Mouse (Mus musculus) layer of hippocampus, adult 9-11 months (tissue): ENCODE results near the gene Arhgef25.
"Not testable (repeated sequence)": the region's sequence is repeated elsewhere in the genome, so short reads cannot be mapped to it uniquely, and the experiment has no call there.

Source experiments
- DNase-seq: peaks from one replicate; pipeline ENCODE4 v3.0.0; 2022

Gene Arhgef25

DNA sequence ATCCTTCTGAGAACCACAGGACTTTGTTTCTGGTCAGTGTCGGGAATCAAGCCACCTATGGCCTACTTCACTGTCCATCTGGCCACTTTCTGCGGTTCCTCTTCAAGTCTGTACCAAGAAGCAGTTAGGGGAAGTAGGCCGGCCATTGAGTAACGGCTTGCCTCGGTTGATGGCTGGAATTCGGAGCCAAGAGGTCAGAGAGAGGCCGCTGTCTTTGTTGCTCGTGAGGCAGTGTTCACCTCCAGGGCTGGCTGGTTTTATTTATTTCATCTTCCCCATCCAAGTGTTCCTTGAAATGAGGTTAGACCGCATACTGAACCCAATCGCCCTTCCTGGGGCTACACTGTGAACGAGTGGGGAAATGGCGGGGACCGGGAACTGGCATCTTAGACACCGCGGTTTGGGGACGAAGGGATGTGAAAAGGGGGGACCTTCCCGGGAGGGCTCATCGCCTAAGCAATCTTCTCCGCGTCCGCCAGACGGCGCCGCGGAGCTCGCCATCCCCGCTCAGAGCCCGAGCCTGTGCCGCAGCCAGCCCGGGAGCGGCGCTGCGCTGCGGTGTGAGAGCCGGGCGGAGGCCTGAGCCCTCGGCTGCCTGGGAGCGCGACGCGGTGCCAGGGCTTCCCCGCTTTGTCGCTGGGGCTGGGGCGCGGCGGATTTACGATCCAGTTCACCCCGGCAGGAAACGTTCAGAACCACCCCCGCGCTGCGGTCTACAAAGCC lies 25.1 kb downstream of the Arhgef25 start, which contains the start of gene B4galnt1:
Gene B4galnt1, plus strand, starts transcription at position 595 of the 723 bp plus-strand sequence.
- DNase-seq: peak; percentile 73

DNA sequence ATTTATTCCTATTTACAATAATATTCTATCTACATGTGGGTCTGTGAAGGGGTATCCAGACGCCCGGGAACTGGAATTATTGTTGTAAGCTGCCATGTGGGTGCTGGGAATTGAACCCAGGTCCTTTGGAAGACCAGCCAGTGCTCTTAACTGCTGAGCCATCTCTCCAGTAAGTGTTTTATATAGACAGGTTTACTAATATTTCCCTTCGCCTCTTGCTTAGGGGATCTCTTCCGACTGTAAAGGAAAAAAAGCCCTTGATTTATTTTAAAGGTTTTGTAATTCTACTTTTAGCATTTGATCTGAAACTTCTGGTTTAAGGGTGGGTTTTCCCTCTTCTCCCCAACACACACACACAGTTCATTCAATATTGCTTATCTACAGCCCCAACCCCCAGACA lies 25.7 kb downstream of the Arhgef25 start:
- no peak for DNase-seq

- DNase-seq: not testable (repeated sequence)
Measured at GRCm38 (mm10) chr10:127162771-127163261, 27.1 kb downstream of the Arhgef25 start.

DNA sequence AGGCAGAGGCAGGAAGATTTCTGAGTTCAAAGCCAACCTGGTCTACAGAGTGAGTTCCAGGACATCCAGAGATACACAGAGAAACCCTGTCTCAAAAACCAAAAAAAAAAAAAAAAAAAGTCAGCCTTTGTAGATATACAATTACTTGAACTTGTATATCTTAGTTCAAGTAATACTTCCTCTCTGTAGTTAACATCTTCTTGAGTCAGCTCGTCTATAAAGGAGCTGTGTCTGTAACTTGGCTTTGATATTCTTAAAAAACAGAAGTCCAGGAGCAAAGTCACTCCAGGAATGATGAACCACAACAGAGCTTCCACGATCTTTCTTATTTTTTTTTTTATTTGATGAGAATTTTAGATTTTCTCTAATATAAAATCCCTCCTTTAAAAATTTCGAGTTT lies 29.2 kb downstream of the Arhgef25 start:
- no peak for DNase-seq

- peak; percentile 55 for DNase-seq
Measured at GRCm38 (mm10) chr10:127160081-127160480, 29.8 kb downstream of the Arhgef25 start.

DNA sequence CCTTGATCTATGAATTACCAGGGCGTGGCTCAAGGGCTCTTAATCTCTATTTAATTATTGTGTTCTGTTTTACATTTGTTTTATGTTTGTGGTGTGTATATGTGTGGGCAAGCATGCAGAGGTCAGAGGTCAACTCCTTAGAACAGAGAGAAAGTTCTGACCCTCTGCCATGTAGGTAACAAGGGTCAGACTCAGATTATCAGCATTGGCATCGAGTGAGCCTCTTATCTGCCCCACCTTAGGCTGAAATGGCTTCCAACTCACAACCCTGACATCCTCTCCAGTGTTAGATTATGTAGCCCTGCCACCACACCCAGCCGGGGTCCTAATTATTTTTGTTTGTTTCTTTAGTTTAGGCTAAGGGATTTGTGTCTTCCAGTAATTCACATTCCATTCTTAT lies 31.4 kb downstream of the Arhgef25 start:
- no peak for DNase-seq

DNA sequence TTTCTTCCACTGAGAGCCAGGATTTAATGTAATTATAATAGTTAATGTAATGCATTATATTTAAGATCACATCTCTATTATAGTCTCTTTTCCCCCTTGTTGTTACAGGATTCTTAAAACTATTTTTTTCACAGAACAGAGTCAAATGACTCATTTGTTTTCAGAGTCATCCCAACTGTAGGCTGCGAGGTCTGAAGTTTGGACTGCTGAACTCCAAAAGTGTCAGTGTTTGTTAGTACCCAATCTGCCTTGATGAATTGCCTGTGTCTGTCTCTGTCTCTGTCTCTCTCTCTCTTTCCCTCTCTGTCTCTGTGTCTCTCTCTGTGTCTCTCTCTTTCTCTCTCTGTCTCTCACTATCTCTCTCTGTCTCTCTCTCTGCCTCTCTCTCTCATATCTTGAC lies 33.4 kb downstream of the Arhgef25 start:
- no peak for DNase-seq

DNA sequence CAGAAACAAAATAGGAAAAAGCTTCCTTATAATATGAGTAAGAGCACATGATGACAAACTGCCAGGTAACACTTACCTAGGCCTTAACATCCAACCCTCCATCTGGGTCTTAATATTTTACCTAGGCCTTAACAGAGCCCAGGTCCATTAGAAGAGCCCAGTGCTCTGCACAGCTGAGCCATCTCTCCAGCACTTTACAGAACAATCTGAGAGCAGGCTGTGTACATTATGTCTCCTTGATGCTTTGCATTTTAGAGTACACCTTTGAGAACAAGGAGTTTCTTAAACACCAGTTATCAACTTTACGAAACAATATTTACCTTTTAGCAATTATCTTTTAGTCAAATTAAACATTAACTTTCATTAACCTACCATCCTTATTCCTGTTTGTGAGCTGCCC lies 33.8 kb downstream of the Arhgef25 start:
- no peak for DNase-seq

- DNase-seq: no peak
Measured at GRCm38 (mm10) chr10:127154652-127155051, 35.2 kb downstream of the Arhgef25 start.

DNA sequence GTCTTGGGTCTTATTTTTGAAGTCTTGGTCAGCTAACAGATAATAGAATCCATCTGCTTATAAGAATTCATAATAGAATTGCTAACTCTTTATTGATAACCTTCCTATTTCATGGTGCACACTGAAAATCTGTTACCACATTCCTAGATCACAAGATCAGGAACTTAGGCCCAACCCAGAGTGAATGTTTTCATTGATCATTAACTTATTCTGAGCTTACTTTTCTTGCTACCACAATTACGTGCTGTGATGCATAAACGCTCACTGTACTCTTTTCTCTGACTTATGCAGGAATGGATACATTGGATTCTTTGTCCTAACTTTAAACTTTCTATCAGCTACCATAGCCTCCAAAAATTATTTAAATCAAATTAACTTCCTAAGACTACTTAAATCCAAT lies 35.6 kb downstream of the Arhgef25 start:
- no peak for DNase-seq

- no peak for DNase-seq
Measured at GRCm38 (mm10) chr10:127153323-127153722, 36.6 kb downstream of the Arhgef25 start.

DNA sequence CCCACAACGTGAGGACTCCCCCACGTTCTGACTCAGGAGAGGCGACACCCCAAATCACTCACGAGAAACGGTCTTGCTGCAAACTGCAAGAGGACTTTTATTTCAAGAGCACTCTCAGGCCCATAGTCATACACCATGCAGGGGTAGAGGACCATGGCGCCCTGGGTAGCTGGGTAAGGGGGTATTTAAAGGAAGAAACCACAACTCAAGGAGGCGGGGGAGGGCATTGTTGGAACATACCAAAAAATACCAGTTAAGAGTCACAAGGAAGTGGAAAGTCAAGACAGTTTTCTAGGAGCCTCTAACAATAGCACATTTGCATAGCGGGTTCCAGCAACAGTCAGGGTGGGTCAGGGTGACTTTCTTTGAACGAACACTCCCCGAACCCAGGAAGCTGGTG lies 37.3 kb downstream of the Arhgef25 start:
- not testable (repeated sequence) for DNase-seq

GRCm38 (mm10) chr10:127151233-127151632 lies 38.6 kb downstream of the Arhgef25 start:
- not testable (repeated sequence) for DNase-seq

DNA sequence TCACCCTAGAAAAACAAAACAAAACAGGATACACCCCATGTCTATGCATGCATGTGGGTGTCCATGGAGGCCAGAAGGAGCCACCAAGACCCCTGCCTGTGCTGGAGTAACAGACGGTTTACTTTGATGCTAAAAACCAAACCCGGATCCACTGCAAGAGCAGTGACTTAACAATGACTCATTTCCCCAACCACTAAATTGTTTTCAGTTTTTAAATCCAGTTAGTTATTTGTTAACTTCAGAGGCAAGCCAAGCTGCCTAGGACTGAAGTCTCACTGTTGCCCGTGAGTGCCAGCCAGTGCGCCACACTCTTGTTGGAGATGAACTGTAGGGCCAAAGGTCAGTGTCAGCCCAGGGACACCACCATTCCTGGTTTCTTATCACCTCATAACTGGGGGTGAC lies 39.4 kb downstream of the Arhgef25 start:
- DNase-seq: no peak

DNA sequence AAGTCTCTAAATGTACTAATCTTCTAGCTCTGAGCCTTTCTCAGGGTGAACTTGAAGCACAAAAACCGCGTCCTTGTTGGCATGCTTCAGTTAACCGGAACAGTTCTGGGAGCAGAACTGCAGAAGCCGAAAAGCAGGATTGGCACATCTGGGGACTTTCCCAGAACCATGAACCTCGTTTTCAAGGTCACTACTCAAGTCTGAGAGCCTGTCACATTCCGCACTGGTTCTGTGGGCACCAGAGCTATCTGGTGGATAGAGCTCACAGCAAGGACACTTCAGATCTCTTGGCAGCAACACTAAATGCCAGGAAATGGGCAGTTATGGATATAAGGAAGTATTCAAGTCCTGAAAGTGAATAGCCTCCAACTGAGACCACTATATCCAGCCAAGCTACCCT lies 42.7 kb downstream of the Arhgef25 start:
- DNase-seq: no peak

DNA sequence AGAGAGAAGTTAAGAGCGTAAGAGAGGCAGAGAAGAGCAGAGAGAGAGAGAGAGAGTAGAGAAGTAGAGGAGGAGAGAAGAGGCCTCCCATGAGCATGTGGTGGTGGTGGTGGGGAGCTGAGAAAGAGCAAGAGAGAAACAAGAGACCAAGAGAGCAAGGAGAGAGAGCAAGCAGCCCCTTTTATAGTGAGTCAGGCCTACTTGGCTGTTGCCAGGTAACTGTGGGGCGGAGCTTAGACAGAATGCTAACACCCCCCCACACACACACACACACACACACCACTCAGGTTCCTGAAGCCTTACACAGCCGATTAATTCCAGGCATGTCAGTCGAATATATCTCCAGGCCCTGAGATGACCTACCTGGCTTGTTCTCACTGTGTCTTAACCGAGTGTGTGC lies 44.6 kb downstream of the Arhgef25 start:
- no peak for DNase-seq

- no peak for DNase-seq
Measured at GRCm38 (mm10) chr10:127144536-127144935, 45.3 kb downstream of the Arhgef25 start.

GRCm38 (mm10) chr10:127143228-127143627 lies 46.7 kb downstream of the Arhgef25 start:
- no peak for DNase-seq

DNA sequence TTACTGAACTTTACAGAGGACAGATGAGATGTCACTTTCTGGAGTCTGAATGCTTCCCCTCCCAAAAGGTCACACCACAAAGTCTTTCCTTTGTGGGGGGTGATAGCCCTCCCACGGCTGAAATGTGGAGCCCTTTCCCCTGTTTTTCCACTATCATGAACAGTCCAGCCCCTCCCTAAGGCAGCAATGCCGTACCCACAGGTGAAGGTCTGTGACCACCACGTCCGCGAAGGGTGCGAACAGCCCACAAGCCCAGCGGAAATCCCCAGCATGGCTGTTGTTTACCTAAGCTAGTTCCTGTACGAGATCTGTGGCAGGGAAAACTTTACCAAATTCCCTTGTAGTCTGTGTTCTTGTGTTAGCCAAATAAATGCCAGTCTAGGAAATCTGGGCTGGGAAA lies 48.4 kb downstream of the Arhgef25 start:
- DNase-seq: no peak

GRCm38 (mm10) chr10:127140971-127141370 lies 48.9 kb downstream of the Arhgef25 start:
- DNase-seq: no peak

DNA sequence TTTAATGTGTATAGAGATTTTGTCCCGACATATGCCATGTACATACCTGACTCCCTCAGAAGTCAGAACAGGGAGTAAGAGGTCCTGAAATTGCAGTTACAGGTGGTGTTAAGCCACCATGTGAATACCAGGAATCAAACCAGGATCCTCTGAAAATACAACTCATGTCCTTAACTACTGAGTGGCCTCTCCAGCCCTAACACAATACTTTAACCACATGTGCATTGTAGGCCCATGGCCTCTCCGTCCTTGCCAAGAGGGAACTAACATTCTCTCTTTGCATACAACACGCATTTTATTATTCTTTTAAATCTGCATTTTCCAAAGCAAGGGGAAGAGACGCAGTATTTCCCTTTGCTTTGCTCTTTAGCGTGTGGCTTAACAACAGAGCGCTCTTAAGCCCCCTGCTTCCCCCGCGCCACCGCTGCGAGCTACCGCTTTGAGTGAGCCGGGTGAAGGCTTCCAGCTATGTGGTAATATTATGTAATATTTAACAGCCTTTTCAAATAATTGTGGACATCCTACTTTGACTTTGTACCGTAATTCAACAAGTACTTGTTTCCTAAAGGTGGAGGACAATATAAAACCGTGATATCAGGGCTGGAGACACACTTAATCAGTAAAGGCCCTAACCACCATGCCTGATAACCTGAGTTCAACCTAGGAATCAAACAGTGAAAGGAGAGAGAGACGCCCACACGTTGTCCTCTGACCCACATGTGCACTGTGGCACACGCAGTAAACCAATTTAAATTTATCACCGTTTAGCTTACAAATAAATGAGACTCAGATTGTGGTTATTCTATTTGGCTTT lies 51.3 kb downstream of the Arhgef25 start:
- DNase-seq: no peak

- DNase-seq: no peak
Measured at GRCm38 (mm10) chr10:127137896-127138295, 52.0 kb downstream of the Arhgef25 start.

DNA sequence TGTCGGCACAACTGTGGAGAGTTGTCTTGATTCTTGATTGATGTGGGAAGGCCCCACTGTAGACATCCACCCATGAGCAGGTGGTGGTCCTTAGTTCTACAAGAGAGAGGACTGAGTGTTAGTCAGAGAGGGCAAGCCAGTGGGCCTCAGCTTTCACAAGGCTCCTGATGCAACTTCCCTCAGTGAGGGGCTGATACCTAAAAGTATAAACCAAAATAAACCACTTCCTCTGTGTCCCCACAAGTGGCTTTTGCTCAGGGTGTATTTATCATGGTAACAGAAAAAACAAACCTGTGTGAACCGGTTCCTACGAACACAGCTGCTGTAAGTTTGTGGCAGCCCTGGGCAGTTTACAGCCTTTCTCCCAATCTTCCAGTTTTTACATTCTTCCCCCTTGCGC lies 53.4 kb downstream of the Arhgef25 start:
- DNase-seq: no peak
